Mouse (Mus musculus): ENCODE measurements around the gene Tent5c. TPM values are rescaled to one million over a fixed set of nuclear protein-coding genes. Genes with fewer than 3 reads are reported as not detected.
A peak's percentile ranks its signal among the peaks of the same experiment; 100 is the strongest.

Gene Tent5c
- total RNA-seq (2015): 1.1 and 1.8 TPM in 2 replicates
- 2.2 and 3.9 TPM in 2 replicates for total RNA-seq (2017)

GRCm38 (mm10) chr3:100489133-100490009, at the start of gene Tent5c:
Tent5c (minus strand) TSS chr3:100489324.
- ATAC-seq (ENCODE audit: poor library complexity, severe bottlenecking): peak; percentile 81

- ATAC-seq (ENCODE audit: poor library complexity, severe bottlenecking): no peak
Measured at GRCm38 (mm10) chr3:100536686-100537085, 47.6 kb upstream of the Tent5c start.

GRCm38 (mm10) chr3:100535902-100536301, 46.8 kb upstream of the Tent5c start:
- ATAC-seq (ENCODE audit: poor library complexity, severe bottlenecking): no peak

- ATAC-seq (ENCODE audit: poor library complexity, severe bottlenecking): no peak
Measured at GRCm38 (mm10) chr3:100535298-100535697, 46.2 kb upstream of the Tent5c start.

GRCm38 (mm10) chr3:100534394-100534793, 45.3 kb upstream of the Tent5c start:
- ATAC-seq (ENCODE audit: poor library complexity, severe bottlenecking): no peak

GRCm38 (mm10) chr3:100533429-100533828, 44.3 kb upstream of the Tent5c start:
- no peak for ATAC-seq (ENCODE audit: poor library complexity, severe bottlenecking)

- ATAC-seq (ENCODE audit: poor library complexity, severe bottlenecking): 0 out of 2 replicates have a peak, but pooled peaks have one; percentile 33
Measured at GRCm38 (mm10) chr3:100530919-100531318, 41.8 kb upstream of the Tent5c start.

GRCm38 (mm10) chr3:100530244-100530788, 41.2 kb upstream of the Tent5c start:
- peak; percentile 45; the same call in 1 of the 2 replicates for ATAC-seq (ENCODE audit: poor library complexity, severe bottlenecking)

- no peak for ATAC-seq (ENCODE audit: poor library complexity, severe bottlenecking)
Measured at GRCm38 (mm10) chr3:100522671-100523070, 33.5 kb upstream of the Tent5c start.

- no peak for ATAC-seq (ENCODE audit: poor library complexity, severe bottlenecking)
Measured at GRCm38 (mm10) chr3:100521626-100522025, 32.5 kb upstream of the Tent5c start.

- peak; percentile 73 for ATAC-seq (ENCODE audit: poor library complexity, severe bottlenecking)
Measured at GRCm38 (mm10) chr3:100515754-100516141, 26.6 kb upstream of the Tent5c start.

GRCm38 (mm10) chr3:100515093-100515753, 26.1 kb upstream of the Tent5c start:
- ATAC-seq (ENCODE audit: poor library complexity, severe bottlenecking): peak; percentile 75

GRCm38 (mm10) chr3:100507174-100507573, 18.1 kb upstream of the Tent5c start:
- no peak for ATAC-seq (ENCODE audit: poor library complexity, severe bottlenecking)

- ATAC-seq (ENCODE audit: poor library complexity, severe bottlenecking): no peak
Measured at GRCm38 (mm10) chr3:100506715-100507114, 17.6 kb upstream of the Tent5c start.

GRCm38 (mm10) chr3:100503882-100504281, 14.8 kb upstream of the Tent5c start:
- no peak for ATAC-seq (ENCODE audit: poor library complexity, severe bottlenecking)

GRCm38 (mm10) chr3:100502516-100502915, 13.4 kb upstream of the Tent5c start:
- ATAC-seq (ENCODE audit: poor library complexity, severe bottlenecking): peak; percentile 84

- peak; percentile 50 for ATAC-seq (ENCODE audit: poor library complexity, severe bottlenecking)
Measured at GRCm38 (mm10) chr3:100501899-100502298, 12.8 kb upstream of the Tent5c start.

- no peak for ATAC-seq (ENCODE audit: poor library complexity, severe bottlenecking)
Measured at GRCm38 (mm10) chr3:100496081-100496480, 7.0 kb upstream of the Tent5c start.

- ATAC-seq (ENCODE audit: poor library complexity, severe bottlenecking): peak; percentile 36
Measured at GRCm38 (mm10) chr3:100495456-100495855, 6.3 kb upstream of the Tent5c start.

GRCm38 (mm10) chr3:100494912-100495311, 5.8 kb upstream of the Tent5c start:
- ATAC-seq (ENCODE audit: poor library complexity, severe bottlenecking): peak; percentile 41

GRCm38 (mm10) chr3:100490010-100490300, 831 bp upstream of the Tent5c start:
- ATAC-seq (ENCODE audit: poor library complexity, severe bottlenecking): no peak
